Mouse (Mus musculus) heart, adult 2 months (tissue): ENCODE measurements at regions not wholly inside any gene's neighbourhood (a gene's known extent, or its start where the extent isn't known, plus 50 kb on each side); places are given as distances from the start of the nearest gene placed in this dataset.

Source experiments
- DNase-seq, 2 experiments: peaks; one replicate each; pipeline ENCODE4 v3.0.0; 2021
- H3K27ac ChIP-seq: fragments of 200-600 bp; 2 replicates; pipeline ENCODE4 v1.8.1; 2022
- H3K27me3 ChIP-seq: fragments of 200-500 bp; 2 replicates; pipeline ENCODE4 v1.6.1; 2012; ENCODE audit warnings: mild to moderate bottlenecking, low read length, inconsistent platforms, mixed read lengths; ENCODE audit not compliant: control insufficient read depth, insufficient read depth
- H3K36me3 ChIP-seq: fragments of 200-500 bp; 2 replicates; pipeline ENCODE4 v1.6.1; 2012; ENCODE audit warnings: low read length, inconsistent platforms; ENCODE audit not compliant: control insufficient read depth, insufficient read depth
- H3K4me1 ChIP-seq: fragments of 200-500 bp; 2 replicates; pipeline ENCODE4 v1.6.1; 2011; ENCODE audit warnings: low read length; ENCODE audit not compliant: control insufficient read depth, insufficient read depth
- H3K4me3 ChIP-seq: fragments of 200-600 bp; 2 replicates; pipeline ENCODE4 v1.8.1; 2022
- H3K79me2 ChIP-seq: fragments of 200-500 bp; replicated peaks from 2 replicates; pipeline ENCODE4 v1.6.1; 2012; ENCODE audit warnings: mild to moderate bottlenecking, inconsistent platforms, low read length, moderate library complexity, mixed read lengths; ENCODE audit not compliant: control insufficient read depth, insufficient read depth
- H3K9ac ChIP-seq: fragments of 200-500 bp; 2 replicates; pipeline ENCODE4 v1.6.1; 2012; ENCODE audit warnings: low read depth, mild to moderate bottlenecking, control low read depth, inconsistent platforms, low read length, mixed read lengths
- CTCF ChIP-seq: fragments of 200-600 bp; IDR thresholded peaks from 2 replicates; pipeline ENCODE4 v1.8.1; 2022; ENCODE audit warnings: antibody characterized with exemption, mild to moderate bottlenecking, moderate library complexity
- EP300 ChIP-seq: fragments of 200-500 bp; IDR thresholded peaks from 2 replicates; pipeline ENCODE4 v1.6.1; 2011; ENCODE audit warnings: low read depth, low read length, control low read depth; ENCODE audit not compliant: insufficient read depth
- POLR2A ChIP-seq: fragments of 200-500 bp; IDR thresholded peaks from 2 replicates; pipeline ENCODE4 v1.6.1; 2011; ENCODE audit warnings: mild to moderate bottlenecking, low read depth, low read length, control low read depth; ENCODE audit not compliant: insufficient read depth
- WGBS: fragments of 180-500 bp; shearing (Covaris S2); methylation state at CpG from one replicate; pipeline ENCODE4 v1.1.7; 2018; 5-methylcytosine and 5-hydroxymethylcytosine counted together
- intact Hi-C: fragments of 180-260 bp; cut with DNase I; formaldehyde crosslinking; loops from one replicate; pipeline ENCODE4 v1.15.1; 2025

GRCm38 (mm10) chr15:36854900-36855321 is 152.7 kb downstream of the Zfp706 start:
- Histone ChIP-seq H3K79me2 (no peaks in the 10 kb centered on the region), H3K4me3 (no peak overlapping the region), H3K27me3 (no peaks in the 10 kb centered on the region), H3K27ac (peak overlapping the region; percentile 84), H3K4me1 (peaks cover 14% of the 10 kb centered on the region), H3K36me3 (0 out of 2 replicates have a peak, but pooled peaks cover 2% of the 10 kb centered on the region), H3K9ac (no peak overlapping the region)
- no peak for TF ChIP-seq CTCF
- TF ChIP-seq POLR2A, result peak; percentile 38; the same call in 1 of the 2 replicates
- peak; percentile 54 to 60 for DNase-seq
- intact Hi-C loops, result loop anchor here (2.0 kb wide), 1 partner anchor 60 kb away; no protein-coding TSS in a partner anchor
- WGBS, result 12% methylated on average over 6 of the region's 6 CpGs

- intact Hi-C loops, result no loop called here
- H3K36me3 ChIP-seq, result 0 out of 2 replicates have a peak, but pooled peaks cover 2% of the 10 kb centered on the region
- H3K9ac ChIP-seq, result no peak overlapping the region
- no peak for DNase-seq
- H3K79me2 ChIP-seq, result no peaks in the 10 kb centered on the region
- H3K27me3 ChIP-seq, result no peaks in the 10 kb centered on the region
- peaks cover 16% of the 10 kb centered on the region for H3K4me1 ChIP-seq
- H3K27ac ChIP-seq, result no peak overlapping the region
- H3K4me3 ChIP-seq, result no peak overlapping the region
- WGBS, result 87% methylated on average over 6 of the region's 6 CpGs
- TF ChIP-seq CTCF (no peak), POLR2A (no peak), EP300 (no peak)
These were observed 155.2 kb downstream of the Zfp706 start for GRCm38 (mm10) chr15:36852229-36852821.

GRCm38 (mm10) chr15:36848238-36848637 is 159.3 kb downstream of the Zfp706 start:
- Histone ChIP-seq H3K36me3 (no peaks in the 10 kb centered on the region), H3K27ac (no peak overlapping the region), H3K27me3 (no peaks in the 10 kb centered on the region), H3K4me3 (no peak overlapping the region), H3K4me1 (peaks cover 8% of the 10 kb centered on the region), H3K9ac (no peak overlapping the region), H3K79me2 (no peaks in the 10 kb centered on the region)
- TF ChIP-seq EP300 (no peak), CTCF (no peak), POLR2A (no peak)
- DNase-seq, result no peak
- intact Hi-C loops, result no loop called here
- 54% methylated on average over 5 of the region's 5 CpGs for WGBS

- no peak overlapping the region for H3K9ac ChIP-seq
- peaks cover 8% of the 10 kb centered on the region for H3K4me1 ChIP-seq
- H3K4me3 ChIP-seq, result no peak overlapping the region
- intact Hi-C loops, result no loop called here
- H3K27ac ChIP-seq, result no peak overlapping the region
- WGBS, result 50% methylated on average over 9 of the region's 9 CpGs
- H3K36me3 ChIP-seq, result no peaks in the 10 kb centered on the region
- H3K79me2 ChIP-seq, result no peaks in the 10 kb centered on the region
- no peak for DNase-seq
- no peaks in the 10 kb centered on the region for H3K27me3 ChIP-seq
- TF ChIP-seq EP300, result no peak
- TF ChIP-seq CTCF, result no peak
- no peak for TF ChIP-seq POLR2A
These were observed 160.8 kb downstream of the Zfp706 start for GRCm38 (mm10) chr15:36846806-36847205.
